Mouse (Mus musculus): ENCODE data around the gene R3hdm4. TPM values are rescaled to one million over a fixed set of nuclear protein-coding genes. Genes with fewer than 3 reads are reported as not detected.

Gene R3hdm4
- polyA plus RNA-seq, 1 experiment from 2014 or later = 116 TPM

GRCm38 (mm10) chr10:79946752-79947322, 25.8 kb upstream of the R3hdm4 start:
- Histone ChIP-seq H3K4me2 (ENCODE audit: low read depth, low read length) (peak overlapping the region; percentile 56), H3K36me3 (ENCODE audit: control insufficient read depth, insufficient read depth, low read length) (peaks cover 18% of the 10 kb centered on the region), H3K27me3 (replicated peaks; ENCODE audit: control insufficient read depth, insufficient read depth, low read length) (no peaks in the 10 kb centered on the region), H3K4me3 (ENCODE audit: low read length) (peak overlapping the region; percentile 24), H3K9me3 (ENCODE audit: control insufficient read depth, low read length) (no peaks in the 10 kb centered on the region), H3K9ac (ENCODE audit: low read depth, low read length) (peak overlapping the region; percentile 65), H3K4me1 (ENCODE audit: control insufficient read depth, insufficient read depth, low read length) (peaks cover 40% of the 10 kb centered on the region), H3K27ac (ENCODE audit: low read length) (peak overlapping the region; percentile 91)
- 22% methylated on average over 7 of the region's 7 CpGs for WGBS
- ATAC-seq = peak; percentile 47

- ATAC-seq = peak; percentile 27
- peak overlapping the region; percentile 91 for H3K27ac ChIP-seq (ENCODE audit: low read length)
- peak overlapping the region; percentile 65 for H3K9ac ChIP-seq (ENCODE audit: low read depth, low read length)
- H3K4me3 ChIP-seq (ENCODE audit: low read length) = peak overlapping the region; percentile 24
- H3K4me2 ChIP-seq (ENCODE audit: low read depth, low read length) = peak overlapping the region; percentile 56
- H3K4me1 ChIP-seq (ENCODE audit: control insufficient read depth, insufficient read depth, low read length) = peaks cover 40% of the 10 kb centered on the region
- H3K27me3 ChIP-seq (replicated peaks; ENCODE audit: control insufficient read depth, insufficient read depth, low read length) = no peaks in the 10 kb centered on the region
- no peaks in the 10 kb centered on the region for H3K9me3 ChIP-seq (ENCODE audit: control insufficient read depth, low read length)
- H3K36me3 ChIP-seq (ENCODE audit: control insufficient read depth, insufficient read depth, low read length) = peaks cover 6% of the 10 kb centered on the region
- 26% methylated on average over 16 of the region's 16 CpGs for WGBS
Measured at GRCm38 (mm10) chr10:79945507-79946234, 24.7 kb upstream of the R3hdm4 start.

- WGBS = 43% methylated on average over 9 of the region's 9 CpGs
- Histone ChIP-seq H3K27me3 (replicated peaks; ENCODE audit: control insufficient read depth, insufficient read depth, low read length) (no peaks in the 10 kb centered on the region), H3K4me3 (ENCODE audit: low read length) (peak overlapping the region; percentile 36; the same call in 1 of the 2 replicates), H3K4me1 (ENCODE audit: control insufficient read depth, insufficient read depth, low read length) (peaks cover 50% of the 10 kb centered on the region), H3K4me2 (ENCODE audit: low read depth, low read length) (peak overlapping the region; percentile 56), H3K27ac (ENCODE audit: low read length) (peak overlapping the region; percentile 91), H3K9me3 (ENCODE audit: control insufficient read depth, low read length) (no peaks in the 10 kb centered on the region), H3K9ac (ENCODE audit: low read depth, low read length) (peak overlapping the region; percentile 63; the same call in 1 of the 2 replicates), H3K36me3 (ENCODE audit: control insufficient read depth, insufficient read depth, low read length) (0 out of 2 replicates have a peak, but pooled peaks cover 5% of the 10 kb centered on the region)
- peak; percentile 86 for ATAC-seq
Measured at GRCm38 (mm10) chr10:79943471-79943901, 22.5 kb upstream of the R3hdm4 start.

GRCm38 (mm10) chr10:79942988-79943387, 22.0 kb upstream of the R3hdm4 start:
- peaks cover 50% of the 10 kb centered on the region for H3K4me1 ChIP-seq (ENCODE audit: control insufficient read depth, insufficient read depth, low read length)
- H3K9ac ChIP-seq (ENCODE audit: low read depth, low read length) = no peak overlapping the region; the same call in 1 of the 2 replicates
- H3K4me2 ChIP-seq (ENCODE audit: low read depth, low read length) = no peak overlapping the region; the same call in 1 of the 2 replicates
- no peaks in the 10 kb centered on the region for H3K27me3 ChIP-seq (replicated peaks; ENCODE audit: control insufficient read depth, insufficient read depth, low read length)
- peak; percentile 1 for ATAC-seq
- H3K9me3 ChIP-seq (ENCODE audit: control insufficient read depth, low read length) = no peaks in the 10 kb centered on the region
- peak overlapping the region; percentile 91 for H3K27ac ChIP-seq (ENCODE audit: low read length)
- H3K36me3 ChIP-seq (ENCODE audit: control insufficient read depth, insufficient read depth, low read length) = 0 out of 2 replicates have a peak, but pooled peaks cover 5% of the 10 kb centered on the region
- WGBS = 66% methylated on average over 1 of the region's 1 CpGs
- H3K4me3 ChIP-seq (ENCODE audit: low read length) = no peak overlapping the region

GRCm38 (mm10) chr10:79940749-79941148, 19.7 kb upstream of the R3hdm4 start:
- 55% methylated on average over 7 of the region's 7 CpGs for WGBS
- H3K4me2 ChIP-seq (ENCODE audit: low read depth, low read length) = no peak overlapping the region
- peaks cover 51% of the 10 kb centered on the region for H3K4me1 ChIP-seq (ENCODE audit: control insufficient read depth, insufficient read depth, low read length)
- 0 out of 2 replicates have a peak, but pooled peaks cover 8% of the 10 kb centered on the region for H3K36me3 ChIP-seq (ENCODE audit: control insufficient read depth, insufficient read depth, low read length)
- H3K27me3 ChIP-seq (replicated peaks; ENCODE audit: control insufficient read depth, insufficient read depth, low read length) = no peaks in the 10 kb centered on the region
- no peak overlapping the region for H3K9ac ChIP-seq (ENCODE audit: low read depth, low read length)
- H3K27ac ChIP-seq (ENCODE audit: low read length) = no peak overlapping the region; the same call in 1 of the 2 replicates
- H3K9me3 ChIP-seq (ENCODE audit: control insufficient read depth, low read length) = no peaks in the 10 kb centered on the region
- ATAC-seq = no peak
- no peak overlapping the region for H3K4me3 ChIP-seq (ENCODE audit: low read length)

GRCm38 (mm10) chr10:79937775-79938526, 16.9 kb upstream of the R3hdm4 start:
- H3K9me3 ChIP-seq (ENCODE audit: control insufficient read depth, low read length) = no peaks in the 10 kb centered on the region
- peak overlapping the region; percentile 14; the same call in 1 of the 2 replicates for H3K9ac ChIP-seq (ENCODE audit: low read depth, low read length)
- peak overlapping the region; percentile 1; the same call in 1 of the 2 replicates for H3K27ac ChIP-seq (ENCODE audit: low read length)
- peaks cover 57% of the 10 kb centered on the region for H3K4me1 ChIP-seq (ENCODE audit: control insufficient read depth, insufficient read depth, low read length)
- 67% methylated on average over 11 of the region's 11 CpGs for WGBS
- H3K4me3 ChIP-seq (ENCODE audit: low read length) = no peak overlapping the region
- peaks cover 12% of the 10 kb centered on the region; the same call in 1 of the 2 replicates for H3K36me3 ChIP-seq (ENCODE audit: control insufficient read depth, insufficient read depth, low read length)
- ATAC-seq = no peak
- H3K4me2 ChIP-seq (ENCODE audit: low read depth, low read length) = no peak overlapping the region
- no peaks in the 10 kb centered on the region for H3K27me3 ChIP-seq (replicated peaks; ENCODE audit: control insufficient read depth, insufficient read depth, low read length)

GRCm38 (mm10) chr10:79936911-79937441, 16.0 kb upstream of the R3hdm4 start:
- Histone ChIP-seq H3K27me3 (replicated peaks; ENCODE audit: control insufficient read depth, insufficient read depth, low read length) (no peaks in the 10 kb centered on the region), H3K9me3 (ENCODE audit: control insufficient read depth, low read length) (no peaks in the 10 kb centered on the region), H3K9ac (ENCODE audit: low read depth, low read length) (peak overlapping the region; percentile 46; the same call in 1 of the 2 replicates), H3K4me1 (ENCODE audit: control insufficient read depth, insufficient read depth, low read length) (peaks cover 64% of the 10 kb centered on the region), H3K4me3 (ENCODE audit: low read length) (peak overlapping the region; percentile 3; the same call in 1 of the 2 replicates), H3K36me3 (ENCODE audit: control insufficient read depth, insufficient read depth, low read length) (peaks cover 16% of the 10 kb centered on the region; the same call in 1 of the 2 replicates), H3K27ac (ENCODE audit: low read length) (peak overlapping the region; percentile 85), H3K4me2 (ENCODE audit: low read depth, low read length) (peak overlapping the region; percentile 28)
- 45% methylated on average over 27 of the region's 27 CpGs for WGBS
- ATAC-seq = peak; percentile 54

GRCm38 (mm10) chr10:79936284-79936910, 15.4 kb upstream of the R3hdm4 start:
- Histone ChIP-seq H3K4me2 (ENCODE audit: low read depth, low read length) (peak overlapping the region; percentile 28), H3K4me1 (ENCODE audit: control insufficient read depth, insufficient read depth, low read length) (peaks cover 70% of the 10 kb centered on the region), H3K36me3 (ENCODE audit: control insufficient read depth, insufficient read depth, low read length) (peaks cover 21% of the 10 kb centered on the region; the same call in 1 of the 2 replicates), H3K9ac (ENCODE audit: low read depth, low read length) (peak overlapping the region; percentile 46; the same call in 1 of the 2 replicates), H3K4me3 (ENCODE audit: low read length) (peak overlapping the region; percentile 3; the same call in 1 of the 2 replicates), H3K27me3 (replicated peaks; ENCODE audit: control insufficient read depth, insufficient read depth, low read length) (no peaks in the 10 kb centered on the region), H3K27ac (ENCODE audit: low read length) (peak overlapping the region; percentile 85), H3K9me3 (ENCODE audit: control insufficient read depth, low read length) (no peaks in the 10 kb centered on the region)
- WGBS = 47% methylated on average over 10 of the region's 10 CpGs
- peak; percentile 10; the same call in 1 of the 2 replicates for ATAC-seq
